Mouse (Mus musculus) left cerebral cortex, postnatal 36 days (tissue): ENCODE results near the gene Spag5. TPM values are rescaled to one million over a fixed set of nuclear protein-coding genes. Genes with fewer than 3 reads are reported as not detected.

ENCODE experiments used
- total RNA-seq, 2 experiments: library from RNA; stranded (reverse); gene quantifications; 2 replicates each; pipeline ENCODE4 v1.2.3; 2021

The Spag5 gene
- total RNA-seq, 2 experiments from 2014 or later = 7.3 to 13.8 TPM

Other genes with a start within 250 kb of the Spag5 start
- 10 to 100 TPM; 18.9 to 19.1 TPM for gene Eral1, start 221.1 kb upstream of the Spag5 start, total RNA-seq
- 10 to 100 TPM; 29.0 to 29.7 TPM for gene Fam222b, start 206.9 kb upstream of the Spag5 start, total RNA-seq
- 10 to 100 TPM; 10.5 to 12.5 TPM for gene Traf4, start 135.9 kb upstream of the Spag5 start, total RNA-seq
- 1 to 10 TPM; 2.7 to 3.2 TPM for gene Nek8, start 124.9 kb upstream of the Spag5 start, total RNA-seq
- 10 to 100 TPM; 32.5 to 36.1 TPM for gene Tlcd1, start 124.8 kb upstream of the Spag5 start, total RNA-seq
- gene Rpl23a, start 117.9 kb upstream of the Spag5 start, total RNA-seq = 100 to 1,000 TPM; 673 to 732 TPM
- gene Rab34, start 113.1 kb upstream of the Spag5 start, total RNA-seq = 10 to 100 TPM; 20.5 to 28.0 TPM
- 1 to 10 TPM; 6.6 to 8.7 TPM for gene Proca1, start 108.1 kb upstream of the Spag5 start, total RNA-seq
- gene Sdf2, start 55.8 kb upstream of the Spag5 start, total RNA-seq = 10 to 100 TPM; 61.0 to 64.6 TPM
- gene Supt6, start 55.5 kb upstream of the Spag5 start, total RNA-seq = 100 to 1,000 TPM in 1 of 2 experiments, 10 to 100 TPM in 1; 95.1 to 100 TPM
- gene 2610507B11Rik, start 39.8 kb upstream of the Spag5 start, total RNA-seq = 100 to 1,000 TPM; 177 TPM
- 10 to 100 TPM; 11.3 to 25.5 TPM for gene BC030499, start 10.7 kb upstream of the Spag5 start, total RNA-seq
- 100 to 1,000 TPM; 746 to 852 TPM for gene Aldoc, start 21.4 kb downstream of the Spag5 start, total RNA-seq
- gene Pigs, start 26.9 kb downstream of the Spag5 start, total RNA-seq = 10 to 100 TPM; 64.4 to 68.5 TPM
- gene Unc119, start 42.0 kb downstream of the Spag5 start, total RNA-seq = 10 to 100 TPM; 30.6 to 31.3 TPM
- gene Foxn1, start 85.0 kb downstream of the Spag5 start, total RNA-seq = not detected
- gene Slc13a2, start 120.7 kb downstream of the Spag5 start, total RNA-seq = not detected
- 10 to 100 TPM in 1 of 2 experiments, 1 to 10 TPM in 1; 9.4 to 11.7 TPM for gene Slc46a1, start 164.2 kb downstream of the Spag5 start, total RNA-seq
- gene Sarm1, start 196.2 kb downstream of the Spag5 start, total RNA-seq = 10 to 100 TPM; 33.7 to 34.1 TPM
- 10 to 100 TPM; 65.9 to 80.3 TPM for gene Vtn, start 197.6 kb downstream of the Spag5 start, total RNA-seq
- gene Sebox, start 201.9 kb downstream of the Spag5 start, total RNA-seq = 1 to 10 TPM in 1 of 2 experiments, under 1 TPM in 1; 0.50 to 2.1 TPM
- 10 to 100 TPM; 38.0 to 44.6 TPM for gene Tmem199, start 210.6 kb downstream of the Spag5 start, total RNA-seq
- gene Poldip2, start 210.7 kb downstream of the Spag5 start, total RNA-seq = 100 to 1,000 TPM; 116 to 117 TPM
- 10 to 100 TPM; 35.6 to 39.2 TPM for gene Tnfaip1, start 234.8 kb downstream of the Spag5 start, total RNA-seq
- gene Ift20, start 234.8 kb downstream of the Spag5 start, total RNA-seq = 10 to 100 TPM; 85.7 to 93.9 TPM
- gene Tmem97, start 249.2 kb downstream of the Spag5 start, total RNA-seq = 10 to 100 TPM; 17.0 to 25.7 TPM